Mouse (Mus musculus) lung, postnatal 14 days (tissue): ENCODE measurements around the gene Gsta2.
"Not testable (repeated sequence)": the region's sequence is repeated elsewhere in the genome, so short reads cannot be mapped to it uniquely, and the experiment has no call there.

Source experiments
- DNase-seq: peaks from one replicate; pipeline ENCODE4 v3.0.0; 2021

The Gsta2 gene

GRCm38 (mm10) chr9:78355611-78356010, at the start of gene Gsta2:
TSS of gene Gsta2 (minus strand) at chr9:78355788.
- DNase-seq: no peak

GRCm38 (mm10) chr9:78401596-78401995, 46.0 kb upstream of the Gsta2 start:
- no peak for DNase-seq

GRCm38 (mm10) chr9:78400570-78400969, 45.0 kb upstream of the Gsta2 start:
- DNase-seq: no peak

GRCm38 (mm10) chr9:78396517-78396916, 40.9 kb upstream of the Gsta2 start:
- no peak for DNase-seq

GRCm38 (mm10) chr9:78395630-78396351, 40.2 kb upstream of the Gsta2 start, which contains the start of gene Ddx43:
TSS of gene Ddx43 (plus strand) at chr9:78395777.
- DNase-seq: peak; percentile 24

GRCm38 (mm10) chr9:78395244-78395629, 39.6 kb upstream of the Gsta2 start:
- DNase-seq: no peak

- DNase-seq: no peak
Observed at GRCm38 (mm10) chr9:78394602-78395001, 39.0 kb upstream of the Gsta2 start.

GRCm38 (mm10) chr9:78393741-78394140, 38.2 kb upstream of the Gsta2 start:
- DNase-seq: no peak

- DNase-seq: no peak
Observed at GRCm38 (mm10) chr9:78389981-78390380, 34.4 kb upstream of the Gsta2 start.

- no peak for DNase-seq
Observed at GRCm38 (mm10) chr9:78386947-78387346, 31.4 kb upstream of the Gsta2 start.

GRCm38 (mm10) chr9:78385893-78386292, 30.3 kb upstream of the Gsta2 start:
- peak; percentile 15 for DNase-seq

- no peak for DNase-seq
Observed at GRCm38 (mm10) chr9:78378113-78378785, 22.7 kb upstream of the Gsta2 start, which contains the start of gene Ooep. TSS of gene Ooep (minus strand) at chr9:78378725.

GRCm38 (mm10) chr9:78377546-78377945, 22.0 kb upstream of the Gsta2 start:
- no peak for DNase-seq

- DNase-seq: no peak
Observed at GRCm38 (mm10) chr9:78375486-78375885, 19.9 kb upstream of the Gsta2 start.

- no peak for DNase-seq
Observed at GRCm38 (mm10) chr9:78374885-78375389, 19.3 kb upstream of the Gsta2 start.

GRCm38 (mm10) chr9:78374397-78374796, 18.8 kb upstream of the Gsta2 start:
- no peak for DNase-seq

- DNase-seq: no peak
Observed at GRCm38 (mm10) chr9:78372827-78373504, 17.4 kb upstream of the Gsta2 start.

- DNase-seq: no peak
Observed at GRCm38 (mm10) chr9:78371441-78371840, 15.9 kb upstream of the Gsta2 start.

- DNase-seq: no peak
Observed at GRCm38 (mm10) chr9:78369786-78370185, 14.2 kb upstream of the Gsta2 start.

GRCm38 (mm10) chr9:78369349-78369748, 13.8 kb upstream of the Gsta2 start:
- no peak for DNase-seq

- DNase-seq: no peak
Observed at GRCm38 (mm10) chr9:78368671-78369293, 13.2 kb upstream of the Gsta2 start.

- not testable (repeated sequence) for DNase-seq
Observed at GRCm38 (mm10) chr9:78367959-78368358, 12.4 kb upstream of the Gsta2 start, which contains the start of gene Dppa5a. TSS of gene Dppa5a (minus strand) at chr9:78368177.
